Mouse (Mus musculus): ENCODE data around the gene Sox1.

Gene Sox1

DNA sequence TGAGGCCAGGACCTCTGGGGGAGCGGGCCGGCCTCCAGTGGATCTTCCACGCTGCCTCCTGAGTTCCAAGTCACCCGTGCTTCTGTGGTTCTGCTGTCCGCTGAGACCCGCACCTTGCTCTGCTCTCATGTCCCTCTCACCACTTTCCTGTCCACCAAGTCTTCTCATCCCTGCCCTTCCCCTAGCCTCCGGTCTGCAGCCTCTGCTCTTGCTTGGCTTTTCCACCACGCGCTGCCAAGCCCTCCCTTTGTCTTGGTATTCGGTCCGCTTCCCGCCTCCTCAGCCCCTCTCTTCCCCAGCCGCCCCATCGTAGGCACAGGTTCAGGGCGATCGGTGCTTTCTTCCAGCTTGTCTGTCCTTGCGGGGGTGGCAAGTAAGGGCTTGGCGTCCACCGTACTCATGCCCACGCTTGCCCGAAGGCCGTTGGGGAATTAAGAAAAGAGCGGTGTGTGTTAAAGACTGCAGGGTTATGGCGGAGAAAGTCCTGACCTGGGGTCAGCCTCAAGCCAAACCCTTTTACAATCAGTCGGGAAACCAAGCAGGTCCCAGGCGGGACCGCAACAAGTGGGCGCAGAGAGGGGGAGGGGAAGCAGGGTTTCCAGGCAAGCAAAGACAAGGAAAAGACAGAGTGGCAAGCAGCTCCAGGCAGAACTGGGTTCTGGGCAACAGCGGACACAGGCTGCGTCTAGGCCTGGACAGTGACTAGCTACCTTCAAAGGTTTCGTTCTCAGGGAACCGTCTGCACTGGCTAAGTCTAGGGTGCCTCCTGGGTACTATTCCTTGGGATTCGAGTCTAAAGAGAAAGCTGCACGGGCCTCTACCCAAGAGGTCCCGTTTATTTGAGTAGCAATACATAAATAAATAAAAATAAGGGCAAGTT is 6.5 kb downstream of the Sox1 start:
- peaks cover 85% of the 10 kb centered on the region for H3K27me3 ChIP-seq (ENCODE audit: insufficient read depth, low read length)
- peaks cover 55% of the 10 kb centered on the region for H3K4me1 ChIP-seq (replicated peaks; ENCODE audit: low read depth, low read length)
- no peaks in the 10 kb centered on the region for H3K9me3 ChIP-seq (ENCODE audit: low read length)
- H3K36me3 ChIP-seq (ENCODE audit: insufficient read depth, low read length): no peaks in the 10 kb centered on the region
- H3K4me3 ChIP-seq (replicated peaks; ENCODE audit: low read length): peak overlapping the region; percentile 64
- TF ChIP-seq POU5F1 (IDR thresholded peaks at IDR 0.05; ENCODE audit: borderline replicate concordance, low read length): no peak
- no peak for TF ChIP-seq NANOG (IDR thresholded peaks at IDR 0.05; ENCODE audit: borderline replicate concordance, low read length)
- no peak for TF ChIP-seq CTCF (conservative IDR thresholded peaks at IDR 0.05; ENCODE audit: low read length)

DNA sequence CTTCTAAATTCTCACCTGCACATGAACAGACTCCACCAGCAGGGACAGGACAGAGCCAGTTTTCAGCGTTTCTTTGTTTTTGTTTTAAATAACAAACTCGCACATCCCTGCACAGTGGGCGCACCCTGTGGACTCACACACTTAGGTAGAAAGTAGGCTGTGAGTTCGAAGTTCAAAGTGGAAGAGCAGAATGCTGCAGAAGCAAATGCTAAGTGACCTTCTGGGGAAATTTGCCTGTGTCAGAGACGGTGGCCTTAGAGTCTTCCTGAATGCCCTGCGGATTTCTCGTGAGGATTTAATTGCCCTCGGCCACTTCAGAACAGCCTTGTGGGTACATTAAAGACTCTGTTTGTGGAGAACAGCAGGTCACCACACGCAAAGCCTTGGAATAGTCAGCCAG is 7.6 kb downstream of the Sox1 start:
- peaks cover 53% of the 10 kb centered on the region for H3K4me1 ChIP-seq (replicated peaks; ENCODE audit: low read depth, low read length)
- H3K4me3 ChIP-seq (replicated peaks; ENCODE audit: low read length): no peak overlapping the region
- TF ChIP-seq POU5F1 (IDR thresholded peaks at IDR 0.05; ENCODE audit: borderline replicate concordance, low read length): no peak
- no peak for TF ChIP-seq NANOG (IDR thresholded peaks at IDR 0.05; ENCODE audit: borderline replicate concordance, low read length)
- no peak for TF ChIP-seq CTCF (conservative IDR thresholded peaks at IDR 0.05; ENCODE audit: low read length)
- H3K36me3 ChIP-seq (ENCODE audit: insufficient read depth, low read length): no peaks in the 10 kb centered on the region
- peaks cover 83% of the 10 kb centered on the region for H3K27me3 ChIP-seq (ENCODE audit: insufficient read depth, low read length)
- no peaks in the 10 kb centered on the region for H3K9me3 ChIP-seq (ENCODE audit: low read length)

DNA sequence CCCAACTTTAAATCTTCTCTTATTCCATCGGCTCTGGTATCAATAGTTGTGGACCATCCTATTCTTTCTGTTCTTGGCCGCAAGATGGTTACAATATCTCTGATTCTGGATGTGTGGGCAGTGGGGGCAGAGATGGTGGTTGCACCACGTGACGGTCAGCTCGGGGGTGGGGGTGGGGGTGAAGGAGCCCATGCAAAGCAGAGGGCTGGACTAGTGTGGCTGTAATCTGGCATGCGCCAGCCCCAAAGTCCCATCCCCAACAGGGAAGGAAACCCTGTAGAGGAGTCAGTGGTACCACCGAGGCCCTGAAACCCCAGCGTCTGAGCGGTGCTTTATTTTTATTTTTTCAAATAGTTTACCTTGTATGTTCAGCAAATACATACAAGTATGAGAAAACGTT is 12.9 kb downstream of the Sox1 start:
- no peak overlapping the region for H3K4me3 ChIP-seq (replicated peaks; ENCODE audit: low read length)
- TF ChIP-seq NANOG (IDR thresholded peaks at IDR 0.05; ENCODE audit: borderline replicate concordance, low read length) (no peak), CTCF (conservative IDR thresholded peaks at IDR 0.05; ENCODE audit: low read length) (no peak), POU5F1 (IDR thresholded peaks at IDR 0.05; ENCODE audit: borderline replicate concordance, low read length) (no peak)
- H3K27me3 ChIP-seq (ENCODE audit: insufficient read depth, low read length): peaks cover 56% of the 10 kb centered on the region
- H3K4me1 ChIP-seq (replicated peaks; ENCODE audit: low read depth, low read length): peaks cover 12% of the 10 kb centered on the region
- H3K9me3 ChIP-seq (ENCODE audit: low read length): no peaks in the 10 kb centered on the region
- H3K36me3 ChIP-seq (ENCODE audit: insufficient read depth, low read length): no peaks in the 10 kb centered on the region

- Histone ChIP-seq H3K4me3 (replicated peaks; ENCODE audit: low read length) (no peak overlapping the region), H3K36me3 (ENCODE audit: insufficient read depth, low read length) (no peaks in the 10 kb centered on the region)
Measured at GRCm38 (mm10) chr8:12409976-12410375, 14.9 kb downstream of the Sox1 start.

GRCm38 (mm10) chr8:12417056-12417455 is 22.0 kb downstream of the Sox1 start:
- Histone ChIP-seq H3K36me3 (ENCODE audit: insufficient read depth, low read length) (no peaks in the 10 kb centered on the region), H3K4me1 (replicated peaks; ENCODE audit: low read depth, low read length) (no peaks in the 10 kb centered on the region), H3K27me3 (ENCODE audit: insufficient read depth, low read length) (peaks cover 20% of the 10 kb centered on the region), H3K9me3 (ENCODE audit: low read length) (no peaks in the 10 kb centered on the region), H3K4me3 (replicated peaks; ENCODE audit: low read length) (no peak overlapping the region)
- TF ChIP-seq NANOG (IDR thresholded peaks at IDR 0.05; ENCODE audit: borderline replicate concordance, low read length): no peak
- no peak for TF ChIP-seq POU5F1 (IDR thresholded peaks at IDR 0.05; ENCODE audit: borderline replicate concordance, low read length)
- no peak for TF ChIP-seq CTCF (conservative IDR thresholded peaks at IDR 0.05; ENCODE audit: low read length)

More at GRCm38 (mm10) chr8:12409976-12410375, 14.9 kb downstream of the Sox1 start:
- H3K9me3 ChIP-seq (ENCODE audit: low read length): no peaks in the 10 kb centered on the region
- peaks cover 41% of the 10 kb centered on the region for H3K27me3 ChIP-seq (ENCODE audit: insufficient read depth, low read length)
- H3K4me1 ChIP-seq (replicated peaks; ENCODE audit: low read depth, low read length): peaks cover 10% of the 10 kb centered on the region
- TF ChIP-seq CTCF (conservative IDR thresholded peaks at IDR 0.05; ENCODE audit: low read length) (no peak), POU5F1 (IDR thresholded peaks at IDR 0.05; ENCODE audit: borderline replicate concordance, low read length) (no peak), NANOG (IDR thresholded peaks at IDR 0.05; ENCODE audit: borderline replicate concordance, low read length) (no peak)

GRCm38 (mm10) chr8:12420537-12420936 is 25.4 kb downstream of the Sox1 start:
- Histone ChIP-seq H3K4me1 (replicated peaks; ENCODE audit: low read depth, low read length) (no peaks in the 10 kb centered on the region), H3K27me3 (ENCODE audit: insufficient read depth, low read length) (peaks cover 30% of the 10 kb centered on the region), H3K4me3 (replicated peaks; ENCODE audit: low read length) (no peak overlapping the region), H3K36me3 (ENCODE audit: insufficient read depth, low read length) (no peaks in the 10 kb centered on the region), H3K9me3 (ENCODE audit: low read length) (no peaks in the 10 kb centered on the region)
- TF ChIP-seq NANOG (IDR thresholded peaks at IDR 0.05; ENCODE audit: borderline replicate concordance, low read length) (no peak), CTCF (conservative IDR thresholded peaks at IDR 0.05; ENCODE audit: low read length) (peak; percentile 53)

- Histone ChIP-seq H3K9me3 (ENCODE audit: low read length) (no peaks in the 10 kb centered on the region), H3K36me3 (ENCODE audit: insufficient read depth, low read length) (no peaks in the 10 kb centered on the region), H3K4me1 (replicated peaks; ENCODE audit: low read depth, low read length) (peaks cover 44% of the 10 kb centered on the region), H3K27me3 (ENCODE audit: insufficient read depth, low read length) (peaks cover 56% of the 10 kb centered on the region), H3K4me3 (replicated peaks; ENCODE audit: low read length) (no peak overlapping the region)
- TF ChIP-seq POU5F1 (IDR thresholded peaks at IDR 0.05; ENCODE audit: borderline replicate concordance, low read length) (no peak), NANOG (IDR thresholded peaks at IDR 0.05; ENCODE audit: borderline replicate concordance, low read length) (no peak), CTCF (conservative IDR thresholded peaks at IDR 0.05; ENCODE audit: low read length) (no peak)
Measured at GRCm38 (mm10) chr8:12425906-12426305, 30.8 kb downstream of the Sox1 start.

DNA sequence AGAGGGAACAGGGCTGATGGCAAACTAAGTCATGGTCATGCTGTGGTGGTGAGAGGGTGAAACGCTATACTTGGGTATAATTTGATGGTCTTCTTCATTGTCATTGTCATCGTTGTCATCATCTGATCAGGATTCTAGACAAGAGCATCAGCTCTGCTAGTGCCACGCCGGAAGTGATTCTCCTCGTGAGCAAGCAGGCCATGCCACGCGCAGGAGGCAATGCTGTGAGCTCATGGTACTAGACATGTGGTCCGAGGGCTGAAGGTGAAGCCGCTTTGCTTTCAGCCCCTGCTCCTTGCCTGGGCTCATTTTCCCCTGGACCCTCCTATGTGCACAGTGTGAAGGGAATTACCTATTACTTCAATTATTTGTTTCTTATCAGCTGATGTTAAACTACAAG is 32.3 kb downstream of the Sox1 start:
- H3K9me3 ChIP-seq (ENCODE audit: low read length): no peaks in the 10 kb centered on the region
- no peak overlapping the region for H3K4me3 ChIP-seq (replicated peaks; ENCODE audit: low read length)
- H3K27me3 ChIP-seq (ENCODE audit: insufficient read depth, low read length): peaks cover 62% of the 10 kb centered on the region
- TF ChIP-seq NANOG (IDR thresholded peaks at IDR 0.05; ENCODE audit: borderline replicate concordance, low read length) (no peak), POU5F1 (IDR thresholded peaks at IDR 0.05; ENCODE audit: borderline replicate concordance, low read length) (no peak), CTCF (conservative IDR thresholded peaks at IDR 0.05; ENCODE audit: low read length) (no peak)
- H3K4me1 ChIP-seq (replicated peaks; ENCODE audit: low read depth, low read length): peaks cover 57% of the 10 kb centered on the region
- H3K36me3 ChIP-seq (ENCODE audit: insufficient read depth, low read length): no peaks in the 10 kb centered on the region
